Mouse (Mus musculus) limb, embryonic 11.5 days (tissue): ENCODE data around the gene Pde6b. TPM values are rescaled to one million over a fixed set of nuclear protein-coding genes. Genes with fewer than 3 reads are reported as not detected.

Experiments
- ATAC-seq: fragments of 200-750 bp; cut with Nextera tagmentation; 2 replicates; pipeline ENCODE4 v1.8.0; 2017; ENCODE audit warnings: low read depth; ENCODE audit not compliant: insufficient number of reproducible peaks, low FRiP score, low TSS enrichment
- DNase-seq: peaks from one replicate; pipeline ENCODE4 v3.0.0-alpha.2; 2015; ENCODE audit warnings: low spot score
- H3K27ac ChIP-seq: fragments of 300-500 bp; sonication (generic); replicated peaks from 2 replicates; pipeline ENCODE4 v1.5.1; 2014; ENCODE audit warnings: low read depth, mild to moderate bottlenecking, low read length
- H3K27me3 ChIP-seq: fragments of 300-500 bp; sonication (generic); 2 replicates; pipeline ENCODE4 v1.6.1; 2014; ENCODE audit warnings: mild to moderate bottlenecking, low read length, mixed read lengths; ENCODE audit not compliant: control insufficient read depth, insufficient read depth
- H3K36me3 ChIP-seq: fragments of 300-500 bp; sonication (generic); 2 replicates; pipeline ENCODE4 v1.6.1; 2014; ENCODE audit warnings: mild to moderate bottlenecking, low read length, moderate library complexity, mixed read lengths; ENCODE audit not compliant: control insufficient read depth, insufficient read depth
- H3K4me1 ChIP-seq: fragments of 300-500 bp; sonication (generic); 2 replicates; pipeline ENCODE4 v1.6.1; 2014; ENCODE audit warnings: low read length, mixed read lengths; ENCODE audit not compliant: control insufficient read depth, insufficient read depth
- H3K4me2 ChIP-seq: fragments of 300-500 bp; sonication (generic); 2 replicates; pipeline ENCODE4 v1.6.1; 2014; ENCODE audit warnings: low read depth, mild to moderate bottlenecking, moderate library complexity; ENCODE audit not compliant: severe bottlenecking
- H3K4me3 ChIP-seq: fragments of 300-500 bp; sonication (generic); 2 replicates; pipeline ENCODE4 v1.5.1; 2014; ENCODE audit warnings: low read depth, low read length
- H3K9ac ChIP-seq: fragments of 300-500 bp; sonication (generic); 2 replicates; pipeline ENCODE4 v1.6.1; 2014; ENCODE audit warnings: mild to moderate bottlenecking, low read length
- H3K9me3 ChIP-seq: fragments of 300-500 bp; sonication (generic); 2 replicates; pipeline ENCODE4 v1.6.1; 2016; ENCODE audit warnings: low read length; ENCODE audit not compliant: control insufficient read depth
- WGBS: fragments of 180-500 bp; shearing (Covaris S2); extraction: QIAGEN DNeasy Blood & Tissue Kit; methylation state at CpG from one replicate; pipeline ENCODE4 v1.1.7; 2014; 5-methylcytosine and 5-hydroxymethylcytosine counted together
- polyA plus RNA-seq: library from polyadenylated mRNA; unstranded; fragments of >200 nt; fragmentation: Nextera tagmentation; extraction: Ambion mirVana; gene quantifications from 2 replicates; pipeline ENCODE4 v1.2.1, GENCODE M21; 2014

Gene Pde6b
- polyA plus RNA-seq, 1 experiment from 2014 or later: 0.13 TPM

DNA sequence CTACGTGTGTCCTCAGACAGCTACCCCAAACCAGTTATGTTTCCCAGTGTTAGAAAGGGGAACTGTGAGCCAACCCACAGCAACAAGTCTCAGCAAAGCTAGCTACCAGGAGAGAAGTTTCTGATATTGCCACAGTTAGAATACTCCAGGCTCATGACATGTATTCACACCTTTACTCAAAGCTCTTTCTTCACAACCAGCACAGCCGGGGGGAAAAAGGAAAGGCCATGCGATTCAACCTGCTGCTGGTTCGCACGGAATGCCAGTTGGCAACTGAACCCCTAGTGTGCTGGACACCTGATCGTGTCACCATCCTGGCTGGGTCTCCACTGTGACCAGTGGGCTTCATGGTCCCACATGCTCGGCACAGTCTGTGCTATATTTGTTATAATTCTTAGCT is 59.7 kb downstream of the Pde6b start:
- Histone ChIP-seq H3K4me3 (no peak overlapping the region; the same call in 1 of the 2 replicates), H3K36me3 (no peaks in the 10 kb centered on the region; the same call in 1 of the 2 replicates), H3K27ac (no peak overlapping the region), H3K9ac (no peak overlapping the region), H3K27me3 (no peaks in the 10 kb centered on the region), H3K4me1 (no peaks in the 10 kb centered on the region), H3K9me3 (no peaks in the 10 kb centered on the region), H3K4me2 (no peak overlapping the region; the same call in 1 of the 2 replicates)
- no peak for DNase-seq
- ATAC-seq: no peak
- 90% methylated on average over 7 of the region's 7 CpGs for WGBS

DNA sequence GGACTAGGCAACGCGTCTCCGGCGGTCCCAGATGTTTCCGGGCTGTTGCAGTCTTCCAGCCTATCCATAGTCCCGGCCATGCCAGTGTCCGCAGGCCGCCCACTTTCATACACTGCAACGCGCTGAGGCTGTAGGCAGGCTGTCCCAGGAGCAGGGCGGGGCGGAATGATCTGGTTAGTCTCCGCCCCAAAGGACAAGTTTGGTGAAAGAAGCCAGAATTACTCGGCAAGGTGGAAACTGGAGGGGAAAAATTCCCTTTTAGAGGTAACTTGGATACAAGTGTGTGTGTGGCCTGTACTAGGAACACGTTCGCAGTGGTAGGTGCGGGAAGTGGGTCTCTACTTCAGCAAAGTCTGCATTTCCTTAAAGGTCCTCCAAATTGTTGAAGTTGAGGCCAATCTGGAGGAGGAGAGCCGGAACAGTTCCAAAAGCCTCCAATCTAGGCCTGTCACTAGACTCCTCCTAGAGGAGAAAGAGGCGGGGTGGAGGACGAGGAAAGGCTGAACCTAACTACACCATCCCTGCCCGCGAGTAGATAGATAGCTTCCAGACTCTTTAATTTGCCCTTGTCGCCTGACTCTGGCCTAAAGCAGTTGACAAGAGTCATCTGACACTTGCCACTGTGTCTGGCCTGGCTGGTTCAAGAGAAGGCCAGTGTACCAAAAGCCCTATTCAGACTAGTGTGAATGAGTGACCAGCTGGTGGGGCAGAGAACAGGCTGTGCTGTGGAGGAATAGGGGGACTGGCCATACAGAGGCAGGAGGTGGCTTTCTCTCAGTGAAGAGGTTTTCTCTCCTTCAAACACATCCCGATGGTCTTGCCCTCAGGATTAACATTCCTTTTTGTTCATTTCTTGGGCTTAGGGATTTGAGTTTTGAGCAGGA is 60.8 kb downstream of the Pde6b start, which contains the start of gene Mfsd7a:
Gene Mfsd7a, minus strand, starts transcription at position 107 of the 884 bp plus-strand sequence.
- Histone ChIP-seq H3K27me3 (no peaks in the 10 kb centered on the region), H3K4me2 (peak within 1 kb of the TSS; percentile 51), H3K9ac (peak within 1 kb of the TSS; percentile 39; the same call in 1 of the 2 replicates), H3K36me3 (no peaks in the 10 kb centered on the region), H3K9me3 (no peaks in the 10 kb centered on the region), H3K4me3 (peak within 1 kb of the TSS; percentile 23), H3K27ac (no peak within 1 kb of the TSS), H3K4me1 (no peaks in the 10 kb centered on the region)
- peak; percentile 77 for DNase-seq
- WGBS: 12% methylated on average over 24 of the region's 24 CpGs
- peak; percentile 81 for ATAC-seq

DNA sequence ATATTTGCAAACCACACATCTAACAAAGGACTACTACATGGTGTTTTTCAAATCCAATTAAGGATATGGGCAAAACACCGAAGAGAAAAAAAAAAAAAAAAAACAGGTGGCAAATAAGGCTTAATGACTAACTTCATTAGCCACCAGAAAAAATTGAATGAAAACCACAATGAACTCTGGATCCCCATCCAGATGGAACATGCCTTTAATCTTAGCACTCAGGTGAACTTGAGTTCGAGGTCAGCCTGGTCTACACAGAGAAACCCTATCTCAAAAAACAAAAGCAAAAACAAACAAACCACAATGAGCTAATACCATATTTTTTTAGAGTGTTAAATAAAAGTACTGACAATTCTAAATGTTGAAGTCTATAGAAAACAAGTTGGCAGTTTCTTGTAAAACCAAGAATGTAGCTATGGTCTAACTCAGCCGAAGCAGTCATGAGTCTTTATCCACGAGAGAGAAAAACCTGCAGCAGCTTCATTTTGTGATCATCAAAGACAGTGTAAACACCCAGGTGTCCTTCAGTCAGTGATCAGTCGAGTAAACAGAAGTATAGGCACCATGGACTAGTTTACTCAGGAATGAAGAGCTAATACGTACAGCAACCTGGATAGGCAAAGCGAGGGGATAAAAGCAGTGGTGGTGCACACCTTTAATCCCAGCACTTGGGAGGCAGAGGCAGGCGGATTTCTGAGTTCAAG is 62.8 kb downstream of the Pde6b start:
- DNase-seq (no peak), ATAC-seq (no peak)
- Histone ChIP-seq H3K4me1 (no peaks in the 10 kb centered on the region), H3K27me3 (no peaks in the 10 kb centered on the region), H3K9me3 (no peaks in the 10 kb centered on the region), H3K27ac (no peak overlapping the region), H3K9ac (no peak overlapping the region), H3K4me2 (no peak overlapping the region), H3K4me3 (no peak overlapping the region), H3K36me3 (no peaks in the 10 kb centered on the region)
- WGBS: 72% methylated on average over 8 of the region's 8 CpGs

DNA sequence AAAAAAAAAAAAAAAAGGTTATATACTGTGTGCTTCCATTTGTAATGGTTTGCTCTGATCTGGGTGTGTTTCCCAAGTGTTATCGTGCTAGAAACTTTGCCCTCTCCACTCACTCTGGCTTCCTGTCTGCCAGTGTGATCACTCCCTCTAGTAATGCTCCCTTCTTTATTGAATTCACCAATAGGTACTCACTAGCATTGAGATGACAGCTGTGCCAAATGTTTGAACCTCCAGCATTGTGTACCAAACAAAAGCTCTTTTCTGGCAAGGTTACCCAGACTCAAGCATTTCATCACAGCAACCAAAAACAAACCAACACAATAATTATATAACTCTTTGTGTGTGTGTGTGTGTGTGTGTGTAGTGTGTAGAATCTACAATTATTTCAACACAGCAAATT is 63.4 kb downstream of the Pde6b start:
- Histone ChIP-seq H3K4me2 (no peak overlapping the region), H3K9ac (no peak overlapping the region), H3K4me1 (no peaks in the 10 kb centered on the region), H3K27me3 (no peaks in the 10 kb centered on the region), H3K9me3 (no peaks in the 10 kb centered on the region), H3K27ac (no peak overlapping the region), H3K36me3 (no peaks in the 10 kb centered on the region), H3K4me3 (no peak overlapping the region)
- DNase-seq (no peak), ATAC-seq (no peak)
- 89% methylated on average over 1 of the region's 1 CpGs for WGBS

DNA sequence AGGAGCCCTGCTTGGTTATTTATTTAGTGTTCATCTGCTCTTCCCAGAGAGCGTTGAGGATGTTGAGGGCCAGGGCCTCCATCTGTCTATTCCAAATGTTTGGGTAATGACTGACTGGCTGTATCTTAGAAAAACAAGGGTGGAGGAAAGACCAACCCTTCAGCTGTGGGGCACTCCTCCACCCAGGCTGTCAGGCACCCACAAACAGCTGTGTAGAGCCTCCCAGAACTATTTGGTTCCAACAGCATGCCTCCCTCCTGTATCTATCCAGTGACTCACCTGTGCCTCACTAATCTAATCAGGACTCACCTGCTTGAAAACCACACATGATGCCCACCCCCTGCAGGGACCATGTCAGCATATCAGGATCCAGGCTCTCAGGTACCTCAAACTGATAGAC is 64.2 kb downstream of the Pde6b start:
- DNase-seq (no peak), ATAC-seq (no peak)
- H3K9me3 ChIP-seq: no peaks in the 10 kb centered on the region
- no peak overlapping the region for H3K27ac ChIP-seq
- 88% methylated on average over 1 of the region's 1 CpGs for WGBS
- H3K27me3 ChIP-seq: no peaks in the 10 kb centered on the region
- no peak overlapping the region for H3K9ac ChIP-seq
- H3K4me1 ChIP-seq: no peaks in the 10 kb centered on the region
- no peaks in the 10 kb centered on the region for H3K36me3 ChIP-seq
- H3K4me3 ChIP-seq: no peak overlapping the region
- no peak overlapping the region for H3K4me2 ChIP-seq

DNA sequence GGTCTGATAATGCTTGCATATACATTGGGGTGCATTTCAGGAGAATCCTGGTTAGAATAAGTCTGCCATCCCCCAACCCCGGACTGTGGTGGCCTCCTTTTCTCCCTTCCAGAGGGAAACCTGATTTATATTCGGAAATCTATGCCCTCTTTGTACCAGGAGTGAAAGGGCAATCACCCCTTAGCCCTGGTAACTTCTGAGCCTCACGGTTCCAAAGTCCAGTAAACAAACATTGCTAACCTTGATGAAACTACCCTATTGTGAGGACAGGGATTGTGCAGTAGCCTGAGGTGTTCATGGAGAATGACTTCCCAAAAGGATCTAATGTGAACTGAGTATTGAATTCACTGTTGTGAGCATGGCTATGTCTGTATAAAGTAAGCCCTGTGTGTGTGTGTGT is 65.9 kb downstream of the Pde6b start:
- Histone ChIP-seq H3K4me1 (no peaks in the 10 kb centered on the region), H3K9ac (no peak overlapping the region), H3K4me3 (no peak overlapping the region), H3K27me3 (no peaks in the 10 kb centered on the region), H3K36me3 (no peaks in the 10 kb centered on the region), H3K4me2 (no peak overlapping the region), H3K27ac (no peak overlapping the region), H3K9me3 (no peaks in the 10 kb centered on the region)
- DNase-seq: no peak
- 47% methylated on average over 3 of the region's 3 CpGs for WGBS
- no peak for ATAC-seq

DNA sequence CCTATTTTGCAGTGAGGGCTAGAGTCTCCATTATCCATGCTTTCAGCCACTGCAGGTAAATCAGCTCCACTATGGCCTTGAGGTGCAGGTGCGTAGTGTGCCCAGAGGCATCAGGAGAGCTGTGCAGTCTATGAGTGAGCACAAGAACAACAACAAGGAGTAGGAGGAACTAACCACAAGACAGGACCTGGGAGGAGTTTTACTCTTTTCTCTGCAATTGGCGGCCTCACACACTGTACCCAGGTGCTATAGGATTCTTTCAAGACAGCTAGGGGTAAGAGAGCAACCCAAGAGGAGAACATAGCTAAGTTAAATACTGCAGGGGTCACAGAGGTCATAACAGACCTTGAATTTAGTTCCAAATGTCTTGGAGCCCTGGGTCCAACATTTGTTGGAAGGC is 70.5 kb downstream of the Pde6b start:
- H3K9me3 ChIP-seq: no peaks in the 10 kb centered on the region
- H3K4me2 ChIP-seq: no peak overlapping the region
- H3K9ac ChIP-seq: no peak overlapping the region
- peaks cover 12% of the 10 kb centered on the region for H3K4me1 ChIP-seq
- no peak overlapping the region for H3K4me3 ChIP-seq
- no peaks in the 10 kb centered on the region for H3K27me3 ChIP-seq
- no peak for DNase-seq
- no peaks in the 10 kb centered on the region for H3K36me3 ChIP-seq
- WGBS: 86% methylated on average over 2 of the region's 2 CpGs
- H3K27ac ChIP-seq: no peak overlapping the region
- no peak for ATAC-seq

DNA sequence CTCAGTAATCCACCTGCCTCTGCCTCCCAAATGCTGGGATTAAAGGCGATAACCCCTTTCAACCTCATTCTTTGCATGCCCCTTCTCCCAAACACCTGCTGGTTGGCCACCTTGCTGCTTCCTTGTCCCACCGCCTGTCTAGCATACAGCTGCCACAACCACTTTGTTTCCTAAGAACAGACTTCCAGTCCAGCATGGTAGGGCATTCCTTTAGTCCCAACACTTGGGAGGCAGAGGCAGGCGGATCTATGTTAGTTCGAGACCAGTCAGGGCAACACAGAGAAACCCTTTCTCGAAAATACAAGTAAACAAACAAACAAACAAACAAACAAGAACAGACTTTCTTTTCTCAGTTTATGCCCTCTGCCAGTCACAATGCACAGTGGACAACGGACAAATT is 72.3 kb downstream of the Pde6b start:
- no peak overlapping the region for H3K27ac ChIP-seq
- H3K4me1 ChIP-seq: peaks cover 15% of the 10 kb centered on the region
- peak overlapping the region; percentile 32 for H3K4me2 ChIP-seq
- H3K4me3 ChIP-seq: peak overlapping the region; percentile 74
- H3K36me3 ChIP-seq: no peaks in the 10 kb centered on the region
- DNase-seq (no peak), ATAC-seq (no peak)
- H3K27me3 ChIP-seq: no peaks in the 10 kb centered on the region
- no peak overlapping the region for H3K9ac ChIP-seq
- 43% methylated on average over 6 of the region's 6 CpGs for WGBS
- H3K9me3 ChIP-seq: no peaks in the 10 kb centered on the region
